Mouse (Mus musculus) lung, adult 10 weeks (tissue): ENCODE data around the gene Gale. TPM values are rescaled to one million over a fixed set of nuclear protein-coding genes. Genes with fewer than 3 reads are reported as not detected.

Experiments
- polyA plus RNA-seq: library from polyadenylated mRNA; stranded (reverse); fragments of 350-450 nt; fragmentation: Illumina TruSeq; extraction: RNeasy Lipid Tissue Mini Kit (QIAGEN cat#74804); gene quantifications from one replicate; pipeline ENCODE4 v1.2.3, GENCODE M21; 2014; ENCODE audit warnings: low read depth, low replicate concordance; ENCODE audit not compliant: insufficient read depth

The Gale gene
- polyA plus RNA-seq: 14.7 TPM

DNA sequence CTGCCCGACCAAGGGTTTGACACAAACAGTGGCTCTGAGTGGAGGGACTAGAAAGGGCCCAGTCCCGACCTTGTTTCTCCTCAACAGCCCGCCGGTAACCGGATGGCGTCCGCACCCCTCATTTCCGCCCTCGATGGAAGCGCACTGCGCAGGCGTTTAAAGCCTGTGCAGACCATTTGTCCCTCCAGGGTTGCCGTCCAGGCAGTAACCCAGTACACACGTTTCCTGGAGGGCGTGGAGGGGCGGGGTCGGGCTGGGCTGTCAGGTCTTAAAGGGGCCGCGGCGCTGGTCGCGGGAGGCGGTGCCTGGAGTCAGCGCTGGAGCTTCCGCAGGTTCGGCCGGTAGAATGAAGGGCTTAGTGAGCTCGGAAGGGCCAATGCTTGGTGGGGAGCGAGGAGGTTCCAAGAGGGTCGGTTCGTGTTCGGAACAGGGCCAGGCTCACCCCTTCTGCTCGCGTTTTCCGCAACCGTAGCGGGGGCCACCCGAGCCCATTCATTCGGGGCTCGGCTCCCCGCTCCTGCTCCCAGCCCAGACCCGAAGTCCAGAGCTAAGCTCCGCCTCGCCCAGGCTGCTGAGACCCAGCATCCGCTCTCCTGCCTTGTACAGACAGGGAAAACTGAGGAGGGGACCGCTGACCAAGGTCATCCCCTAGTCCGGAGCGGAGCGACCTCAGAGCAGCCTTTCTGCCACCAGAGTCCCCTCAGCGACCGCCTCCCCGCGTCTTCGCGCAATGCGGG, at the start of gene Gale:
TSS of gene Gale (plus strand) at position 271 of the 737 bp plus-strand sequence.

GRCm38 (mm10) chr4:135920304-135921241, 43.0 kb upstream of the Gale start, which contains the start of gene Fuca1:
Gene Fuca1, plus strand, starts transcription at chr4:135920735.

DNA sequence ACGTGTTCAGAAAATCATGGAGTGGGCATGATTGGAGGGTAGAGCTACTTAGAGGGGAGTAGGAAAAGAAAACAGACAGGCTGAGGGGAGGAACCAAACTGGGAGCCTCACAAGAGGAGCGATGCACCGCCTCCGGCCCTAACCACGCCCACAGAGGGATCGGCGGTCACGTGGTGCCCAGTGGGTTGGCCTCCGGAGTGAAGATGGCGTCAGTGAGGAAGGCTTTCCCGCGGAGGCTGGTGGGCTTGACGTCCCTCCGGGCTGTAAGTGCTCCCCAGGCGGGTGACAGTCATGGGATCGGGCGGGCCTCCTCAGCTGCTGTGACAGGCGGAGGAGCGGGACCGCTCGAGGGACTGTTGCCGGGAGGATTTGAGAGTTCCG, 17.3 kb upstream of the Gale start, which contains the start of gene Hmgcl:
TSS of gene Hmgcl (plus strand) at position 171 of the 381 bp plus-strand sequence.

GRCm38 (mm10) chr4:135972556-135972906, 9.0 kb downstream of the Gale start, which contains the start of gene Lypla2:
Gene Lypla2, minus strand, starts transcription at chr4:135972626.

DNA sequence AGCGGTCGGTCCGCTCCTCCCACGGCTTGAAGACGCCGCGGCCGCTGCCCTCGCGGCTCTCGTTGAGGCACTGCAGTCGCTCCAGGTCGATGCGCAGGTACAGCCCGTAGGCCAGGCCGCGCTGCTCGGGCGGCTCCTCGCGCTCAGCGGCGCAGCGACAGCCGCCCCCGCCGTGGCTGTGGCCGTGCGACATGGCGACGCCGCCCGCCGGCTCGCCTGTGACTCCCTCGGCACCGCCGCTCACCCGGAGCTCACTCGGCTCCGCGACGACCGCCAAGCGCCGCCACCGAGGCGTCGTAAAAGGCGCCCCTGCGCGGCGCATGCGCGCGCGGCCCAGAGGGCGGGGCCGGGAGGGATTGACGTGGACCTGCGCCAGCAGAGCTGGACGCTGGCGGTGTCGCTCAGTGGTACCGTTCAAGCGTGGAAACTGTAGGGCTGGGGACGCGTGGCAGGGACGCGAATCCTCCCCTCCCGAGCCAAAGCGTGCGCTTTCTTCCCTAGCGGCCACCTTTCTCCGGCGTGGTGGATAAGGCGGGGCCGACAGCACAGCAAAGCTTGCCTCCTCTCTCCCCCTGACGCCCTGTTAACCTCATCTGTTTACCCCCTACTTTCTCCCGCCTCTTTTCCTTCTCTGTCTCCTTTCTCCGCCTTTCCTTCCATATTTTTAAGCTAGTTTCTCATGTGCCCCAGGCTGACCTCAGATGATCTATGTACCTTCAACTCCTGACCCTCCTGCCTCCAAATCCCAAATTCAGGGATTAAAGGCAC, 23.6 kb downstream of the Gale start, which contains the start of gene Pithd1:
TSS of gene Pithd1 (minus strand) at position 322 of the 768 bp plus-strand sequence.

Other genes starting within 250 kb of the Gale start
- 0.40 TPM for gene Il22ra1, start 235.6 kb upstream of the Gale start, polyA plus RNA-seq
- gene Myom3, start 204.0 kb upstream of the Gale start, polyA plus RNA-seq: 1.7 TPM
- gene Srsf10, start 108.0 kb upstream of the Gale start, polyA plus RNA-seq: 50.1 TPM
- 85.8 TPM for gene Pnrc2, start 89.9 kb upstream of the Gale start, polyA plus RNA-seq
- gene Cnr2, start 68.3 kb upstream of the Gale start, polyA plus RNA-seq: 4.0 TPM
- 117 TPM for gene Fuca1, start 43.0 kb upstream of the Gale start, polyA plus RNA-seq
- 50.8 TPM for gene Hmgcl, start 17.3 kb upstream of the Gale start, polyA plus RNA-seq
- gene Lypla2, start 8.9 kb downstream of the Gale start, polyA plus RNA-seq: 72.0 TPM
- gene Pithd1, start 23.5 kb downstream of the Gale start, polyA plus RNA-seq: 27.2 TPM
- 15.1 TPM for gene Eloa, start 58.0 kb downstream of the Gale start, polyA plus RNA-seq
- gene Rpl11, start 89.7 kb downstream of the Gale start, polyA plus RNA-seq: 1,220 TPM
- 258 TPM for gene Id3, start 179.8 kb downstream of the Gale start, polyA plus RNA-seq
- 9.4 TPM for gene E2f2, start 208.7 kb downstream of the Gale start, polyA plus RNA-seq
- gene Asap3, start 242.6 kb downstream of the Gale start, polyA plus RNA-seq: 3.5 TPM